Mouse (Mus musculus): ENCODE measurements around the gene Bmp5. TPM values are rescaled to one million over a fixed set of nuclear protein-coding genes. Genes with fewer than 3 reads are reported as not detected.

Gene Bmp5
- total RNA-seq, 2 experiments from 2014 or later = 1.3 to 2.5 TPM

GRCm38 (mm10) chr9:75840841-75841240 is 65.7 kb downstream of the Bmp5 start:
- no peak for DNase-seq

GRCm38 (mm10) chr9:75846010-75846409 is 70.8 kb downstream of the Bmp5 start:
- no peak for DNase-seq

GRCm38 (mm10) chr9:75850670-75851228 is 75.6 kb downstream of the Bmp5 start:
- DNase-seq = no peak

- DNase-seq = no peak
Observed at GRCm38 (mm10) chr9:75858161-75858560, 83.0 kb downstream of the Bmp5 start.

- no peak for DNase-seq
Observed at GRCm38 (mm10) chr9:75858939-75859338, 83.8 kb downstream of the Bmp5 start.

- no peak for DNase-seq
Observed at GRCm38 (mm10) chr9:75870332-75871177, 95.4 kb downstream of the Bmp5 start.

- no peak for DNase-seq
Observed at GRCm38 (mm10) chr9:75876333-75876732, 101.2 kb downstream of the Bmp5 start.

GRCm38 (mm10) chr9:75883481-75884190 is 108.5 kb downstream of the Bmp5 start:
- DNase-seq = no peak

- no peak for DNase-seq
Observed at GRCm38 (mm10) chr9:75886801-75887544, 111.8 kb downstream of the Bmp5 start.

GRCm38 (mm10) chr9:75896918-75897317 is 121.8 kb downstream of the Bmp5 start:
- DNase-seq = no peak

GRCm38 (mm10) chr9:75898022-75898421 is 122.9 kb downstream of the Bmp5 start:
- no peak for DNase-seq

GRCm38 (mm10) chr9:75901219-75901618 is 126.1 kb downstream of the Bmp5 start:
- peak; percentile 7 for DNase-seq

GRCm38 (mm10) chr9:75905497-75905896 is 130.3 kb downstream of the Bmp5 start:
- DNase-seq = no peak

- DNase-seq = peak; percentile 83
Observed at GRCm38 (mm10) chr9:75910112-75910799, 135.1 kb downstream of the Bmp5 start.

GRCm38 (mm10) chr9:75911542-75911941 is 136.4 kb downstream of the Bmp5 start:
- no peak for DNase-seq

- no peak for DNase-seq
Observed at GRCm38 (mm10) chr9:75916027-75916426, 140.9 kb downstream of the Bmp5 start.

GRCm38 (mm10) chr9:75927196-75927880 is 152.2 kb downstream of the Bmp5 start:
- peak; percentile 31 for DNase-seq

GRCm38 (mm10) chr9:75928068-75928467 is 152.9 kb downstream of the Bmp5 start:
- no peak for DNase-seq

- DNase-seq = no peak
Observed at GRCm38 (mm10) chr9:75944663-75945062, 169.5 kb downstream of the Bmp5 start.

Measured in gastrocnemius, postnatal 25 days (tissue).